Comparison of ENCODE assay signal across 26 mouse cellular contexts in genomic region chr16:15354901-15355300, GRCm38 (mm10). TPM values are rescaled to one million over a fixed set of nuclear protein-coding genes. Genes with fewer than 3 reads are reported as not detected.
DNase-seq lines count a peak whose midpoint lies in the region; ATAC-seq and TF ChIP-seq lines count a peak whose summit lies in the region.
"Had no signal": no experiment of that assay in that cellular context is flagged by ENCODE, and none has a peak within 500 bp of the region (broad histone marks: within the 10 kb centered on the region; RNA-seq: fewer than 3 reads in every experiment).

No protein-coding gene starts in this region.

- no peaks in the 10 kb centered on the region for H3K27me3 ChIP-seq in lung, embryonic 14.5 days (ENCODE audit: insufficient read depth, low read length)
- H3K27me3 ChIP-seq in embryonic facial prominence, embryonic 14.5 days (replicated peaks; ENCODE audit: control insufficient read depth, insufficient read depth, low read length) = no peaks in the 10 kb centered on the region
- H3K27me3 ChIP-seq in stomach, embryonic 16.5 days (ENCODE audit: control insufficient read depth, insufficient read depth, low read length) = no peaks in the 10 kb centered on the region
- no peaks in the 10 kb centered on the region for H3K27me3 ChIP-seq in intestine, embryonic 16.5 days (replicated peaks; ENCODE audit: control insufficient read depth, insufficient read depth, low read length)
- H3K27me3 ChIP-seq: heart, embryonic 12.5 days; hindbrain, embryonic 13.5 days; megakaryocyte, embryonic 14.5 days; midbrain, embryonic 13.5 days; neural tube, embryonic 12.5 days had no signal

- whole genome bisulfite sequencing in lung, embryonic 14.5 days = 30% methylated on average over 2 of the region's 2 CpGs
- WGBS in embryonic facial prominence, embryonic 14.5 days = 43% methylated on average over 2 of the region's 2 CpGs
- WGBS in stomach, embryonic 16.5 days = 38% methylated on average over 2 of the region's 2 CpGs
- WGBS in intestine, embryonic 16.5 days = 44% methylated on average over 2 of the region's 2 CpGs

- H3K4me3 ChIP-seq in lung, embryonic 14.5 days (ENCODE audit: low read depth, low read length) = no peak overlapping the region
- H3K4me3 ChIP-seq in embryonic facial prominence, embryonic 14.5 days (ENCODE audit: low read depth, low read length) = no peak overlapping the region
- H3K4me3 ChIP-seq in stomach, embryonic 16.5 days (replicated peaks; ENCODE audit: low read length) = no peak overlapping the region
- no peak overlapping the region for H3K4me3 ChIP-seq in intestine, embryonic 16.5 days (ENCODE audit: low read length)
- H3K4me3 ChIP-seq: heart, embryonic 12.5 days; hindbrain, embryonic 13.5 days; megakaryocyte, embryonic 14.5 days; midbrain, embryonic 13.5 days; neural tube, embryonic 12.5 days had no signal

- no peak overlapping the region for H3K4me2 ChIP-seq in lung, embryonic 14.5 days
- no peak overlapping the region for H3K4me2 ChIP-seq in embryonic facial prominence, embryonic 14.5 days (ENCODE audit: low read depth, low read length)
- no peak overlapping the region for H3K4me2 ChIP-seq in stomach, embryonic 16.5 days (ENCODE audit: low read depth, low read length)
- no peak overlapping the region for H3K4me2 ChIP-seq in intestine, embryonic 16.5 days (ENCODE audit: low read depth, low read length)
- H3K4me2 ChIP-seq: heart, embryonic 12.5 days; hindbrain, embryonic 13.5 days; midbrain, embryonic 13.5 days; neural tube, embryonic 12.5 days had no signal

- no peak for TF ChIP-seq CTCF in lung, embryonic 14.5 days (IDR thresholded peaks at IDR 0.05; ENCODE audit: low read depth)

- no peak for ATAC-seq in lung, embryonic 14.5 days (ENCODE audit: insufficient read depth)
- ATAC-seq in embryonic facial prominence, embryonic 14.5 days (ENCODE audit: low read depth) = peak; percentile 72
- ATAC-seq in stomach, embryonic 16.5 days (ENCODE audit: insufficient read depth, low FRiP score) = peak; percentile 68; the same call in 1 of the 2 replicates
- no peak for ATAC-seq in intestine, embryonic 16.5 days
- ATAC-seq: forebrain, embryonic 14.5 days; midbrain, embryonic 13.5 days had no signal

- peaks cover 4% of the 10 kb centered on the region; the same call in 1 of the 2 replicates for H3K4me1 ChIP-seq in lung, embryonic 14.5 days (ENCODE audit: insufficient read depth)
- peaks cover 11% of the 10 kb centered on the region; the same call in 1 of the 2 replicates for H3K4me1 ChIP-seq in embryonic facial prominence, embryonic 14.5 days (ENCODE audit: control insufficient read depth, insufficient read depth, low read length)
- H3K4me1 ChIP-seq in stomach, embryonic 16.5 days (ENCODE audit: control insufficient read depth, insufficient read depth, low read length) = peaks cover 4% of the 10 kb centered on the region
- no peaks in the 10 kb centered on the region for H3K4me1 ChIP-seq in intestine, embryonic 16.5 days (ENCODE audit: control insufficient read depth, insufficient read depth, low read length)
- H3K4me1 ChIP-seq: hindbrain, embryonic 13.5 days; midbrain, embryonic 13.5 days; neural tube, embryonic 12.5 days had no signal

- peak; percentile 68 for DNase-seq in lung, embryonic 14.5 days
- no peak for DNase-seq in lung, postnatal 10 days
- DNase-seq in right cerebral cortex, postnatal 10 days (ENCODE audit: low spot score in 2 of 2) = peak; percentile 45 to 51
- DNase-seq in right cerebral cortex, postnatal 36 days (ENCODE audit: low spot score in 2 of 2) = no peak
- DNase-seq in embryonic facial prominence, embryonic 14.5 days (ENCODE audit: low spot score) = peak; percentile 78
- no peak for DNase-seq in thymus, adult 18-20 months
- DNase-seq: adrenal gland, postnatal 25 days; cerebellum, adult 11 months; cerebellum, adult 9-11 months; kidney, adult 8-10 months; kidney, postnatal 14 days; thymus, postnatal 25 days had no signal

- no peak overlapping the region for H3K9ac ChIP-seq in lung, embryonic 14.5 days
- H3K9ac ChIP-seq in embryonic facial prominence, embryonic 14.5 days (ENCODE audit: low read depth, low read length) = no peak overlapping the region
- H3K9ac ChIP-seq in stomach, embryonic 16.5 days (ENCODE audit: low read length) = no peak overlapping the region
- no peak overlapping the region for H3K9ac ChIP-seq in intestine, embryonic 16.5 days (ENCODE audit: low read depth, low read length)
- H3K9ac ChIP-seq: heart, embryonic 12.5 days; hindbrain, embryonic 13.5 days; midbrain, embryonic 13.5 days; neural tube, embryonic 12.5 days had no signal

- H3K9me3 ChIP-seq in lung, embryonic 14.5 days (ENCODE audit: low read depth, low read length) = no peaks in the 10 kb centered on the region
- no peaks in the 10 kb centered on the region for H3K9me3 ChIP-seq in embryonic facial prominence, embryonic 14.5 days (ENCODE audit: control insufficient read depth, low read length)
- H3K9me3 ChIP-seq in stomach, embryonic 16.5 days (replicated peaks; ENCODE audit: control insufficient read depth, low read length) = no peaks in the 10 kb centered on the region
- no peaks in the 10 kb centered on the region for H3K9me3 ChIP-seq in intestine, embryonic 16.5 days (ENCODE audit: control insufficient read depth, low read length)
- H3K9me3 ChIP-seq: heart, embryonic 12.5 days; hindbrain, embryonic 13.5 days; megakaryocyte, embryonic 14.5 days; midbrain, embryonic 13.5 days; neural tube, embryonic 12.5 days had no signal

- H3K36me3 ChIP-seq in lung, embryonic 14.5 days (ENCODE audit: insufficient read depth) = no peaks in the 10 kb centered on the region
- no peaks in the 10 kb centered on the region for H3K36me3 ChIP-seq in embryonic facial prominence, embryonic 14.5 days (ENCODE audit: control insufficient read depth, insufficient read depth, low read length)
- H3K36me3 ChIP-seq in stomach, embryonic 16.5 days (ENCODE audit: control insufficient read depth, insufficient read depth, low read length) = no peaks in the 10 kb centered on the region
- no peaks in the 10 kb centered on the region for H3K36me3 ChIP-seq in intestine, embryonic 16.5 days (ENCODE audit: control insufficient read depth, insufficient read depth, low read length)
- H3K36me3 ChIP-seq: heart, embryonic 12.5 days; hindbrain, embryonic 13.5 days; midbrain, embryonic 13.5 days; neural tube, embryonic 12.5 days had no signal

- H3K27ac ChIP-seq in lung, embryonic 14.5 days (ENCODE audit: low read depth) = no peak overlapping the region
- peak overlapping the region; percentile 15; the same call in 1 of the 2 replicates for H3K27ac ChIP-seq in embryonic facial prominence, embryonic 14.5 days (replicated peaks; ENCODE audit: low read depth, low read length)
- peak overlapping the region; percentile 66 for H3K27ac ChIP-seq in stomach, embryonic 16.5 days (ENCODE audit: low read length)
- H3K27ac ChIP-seq in intestine, embryonic 16.5 days (ENCODE audit: low read length) = no peak overlapping the region
- H3K27ac ChIP-seq: hindbrain, embryonic 13.5 days; midbrain, embryonic 13.5 days; neural tube, embryonic 12.5 days had no signal

RNA-seq across cellular contexts. Expression of gene Gm21897, which starts 37.6 kb away (rescaled TPM):
- polyA plus RNA-seq in lung, embryonic 14.5 days (2014; fragmentation: Nextera tagmentation; extraction: Ambion mirVana) = not detected in 2 replicates
- not detected in 2 replicates for polyA plus RNA-seq in embryonic facial prominence, embryonic 14.5 days (2014; fragmentation: Nextera tagmentation; extraction: Ambion mirVana)
- not detected in 2 replicates for polyA plus RNA-seq in stomach, embryonic 16.5 days (2015; fragmentation: Nextera tagmentation; extraction: Ambion mirVana)
- not detected in 2 replicates for polyA plus RNA-seq in intestine, embryonic 16.5 days (2015; fragmentation: Nextera tagmentation; extraction: Ambion mirVana)
- polyA plus RNA-seq: embryonic facial prominence, embryonic 11.5 days; forebrain, embryonic 14.5 days; heart, embryonic 12.5 days; hindbrain, embryonic 13.5 days; intestine, embryonic 14.5 days; limb, embryonic 11.5 days; liver, adult 2 months; liver, embryonic 16.5 days; midbrain, embryonic 13.5 days; neural tube, embryonic 12.5 days; testis, adult 2 months had no signal

Comparison
In these comparisons a context has a peak if more than half of its experiments do, and no peak if none do; other contexts are left out.
1. DNase-seq: peak in lung, embryonic 14.5 days (single experiment), right cerebral cortex, postnatal 10 days (2 of 2) and embryonic facial prominence, embryonic 14.5 days (single experiment); none in lung, postnatal 10 days (single experiment), right cerebral cortex, postnatal 36 days (0 of 2) and thymus, adult 18-20 months (0 of 2).
2. ATAC-seq: peak in embryonic facial prominence, embryonic 14.5 days (single experiment) and stomach, embryonic 16.5 days (single experiment); none in lung, embryonic 14.5 days (single experiment) and intestine, embryonic 16.5 days (single experiment).
3. H3K27ac ChIP-seq: peak in embryonic facial prominence, embryonic 14.5 days (single experiment) and stomach, embryonic 16.5 days (single experiment); none in lung, embryonic 14.5 days (single experiment) and intestine, embryonic 16.5 days (single experiment).